Mouse (Mus musculus) T-helper 2 cell (primary cell): ENCODE measurements at regions not wholly inside any gene's neighbourhood (a gene's known extent, or its start where the extent isn't known, plus 50 kb on each side); places are given as distances from the start of the nearest gene placed in this dataset.

Experiments
- in situ Hi-C: fragments of 300-600 bp; cut with MboI, MseI; formaldehyde crosslinking; loops from one replicate; pipeline ENCODE4 v1.15.1; 2025; ENCODE audit warnings: high pct_unique_total_duplicates

GRCm38 (mm10) chr19:14799002-14799401 is 201.2 kb upstream of the Tle4 start:
- in situ Hi-C loops, result no loop called here

- in situ Hi-C loops, result no loop called here
Observed at GRCm38 (mm10) chr19:14798417-14798816, 200.6 kb upstream of the Tle4 start.

GRCm38 (mm10) chr19:14795910-14796309 is 198.1 kb upstream of the Tle4 start:
- in situ Hi-C loops, result no loop called here

GRCm38 (mm10) chr19:14789992-14790391 is 192.1 kb upstream of the Tle4 start:
- in situ Hi-C loops, result no loop called here

GRCm38 (mm10) chr19:14788630-14789029 is 190.8 kb upstream of the Tle4 start:
- in situ Hi-C loops, result no loop called here

GRCm38 (mm10) chr19:14786868-14787267 is 189.0 kb upstream of the Tle4 start:
- in situ Hi-C loops, result no loop called here

GRCm38 (mm10) chr19:14785661-14786060 is 187.8 kb upstream of the Tle4 start:
- in situ Hi-C loops, result no loop called here

- in situ Hi-C loops, result no loop called here
Observed at GRCm38 (mm10) chr19:14777709-14778108, 179.9 kb upstream of the Tle4 start.

GRCm38 (mm10) chr19:14777198-14777597 is 179.3 kb upstream of the Tle4 start:
- in situ Hi-C loops, result no loop called here

GRCm38 (mm10) chr19:14776791-14777190 is 178.9 kb upstream of the Tle4 start:
- in situ Hi-C loops, result no loop called here

GRCm38 (mm10) chr19:14772794-14773193 is 174.9 kb upstream of the Tle4 start:
- in situ Hi-C loops, result no loop called here

- in situ Hi-C loops, result no loop called here
Observed at GRCm38 (mm10) chr19:14752646-14753045, 154.8 kb upstream of the Tle4 start.

GRCm38 (mm10) chr19:14742361-14742760 is 144.5 kb upstream of the Tle4 start:
- in situ Hi-C loops, result loop anchor here (10.0 kb wide), 1 partner anchor 338 kb away; no protein-coding TSS in a partner anchor

- in situ Hi-C loops, result loop anchor here (10.0 kb wide), 1 partner anchor 336 kb away; no protein-coding TSS in a partner anchor
Observed at GRCm38 (mm10) chr19:14740936-14741335, 143.1 kb upstream of the Tle4 start.

GRCm38 (mm10) chr19:14740139-14740538 is 142.3 kb upstream of the Tle4 start:
- in situ Hi-C loops, result loop anchor here (10.0 kb wide), 1 partner anchor 335 kb away; no protein-coding TSS in a partner anchor

- in situ Hi-C loops, result no loop called here
Observed at GRCm38 (mm10) chr19:14736514-14736913, 138.7 kb upstream of the Tle4 start.

- in situ Hi-C loops, result no loop called here
Observed at GRCm38 (mm10) chr19:14725329-14725728, 127.5 kb upstream of the Tle4 start.

GRCm38 (mm10) chr19:14724637-14725036 is 126.8 kb upstream of the Tle4 start:
- in situ Hi-C loops, result no loop called here

GRCm38 (mm10) chr19:14705791-14706190 is 107.9 kb upstream of the Tle4 start:
- in situ Hi-C loops, result no loop called here

GRCm38 (mm10) chr19:14701116-14701515 is 103.3 kb upstream of the Tle4 start:
- in situ Hi-C loops, result no loop called here

GRCm38 (mm10) chr19:14695369-14695768 is 97.5 kb upstream of the Tle4 start:
- in situ Hi-C loops, result no loop called here

GRCm38 (mm10) chr19:14692183-14692582 is 94.3 kb upstream of the Tle4 start:
- in situ Hi-C loops, result no loop called here

GRCm38 (mm10) chr19:14685628-14686027 is 87.8 kb upstream of the Tle4 start:
- in situ Hi-C loops, result no loop called here

GRCm38 (mm10) chr19:14684669-14685068 is 86.8 kb upstream of the Tle4 start:
- in situ Hi-C loops, result no loop called here
